Mouse (Mus musculus): ENCODE measurements around the gene Gm20765.
"Not testable (repeated sequence)": the region's sequence is repeated elsewhere in the genome, so short reads cannot be mapped to it uniquely, and the experiment has no call there.

Gm20765 gene

GRCm38 (mm10) chr10:104185233-104185632 is at the start of gene Gm20765:
TSS of gene Gm20765 (plus strand) at chr10:104185533.
- not testable (repeated sequence) for DNase-seq (ENCODE audit: low spot score in 2 of 2)

DNA sequence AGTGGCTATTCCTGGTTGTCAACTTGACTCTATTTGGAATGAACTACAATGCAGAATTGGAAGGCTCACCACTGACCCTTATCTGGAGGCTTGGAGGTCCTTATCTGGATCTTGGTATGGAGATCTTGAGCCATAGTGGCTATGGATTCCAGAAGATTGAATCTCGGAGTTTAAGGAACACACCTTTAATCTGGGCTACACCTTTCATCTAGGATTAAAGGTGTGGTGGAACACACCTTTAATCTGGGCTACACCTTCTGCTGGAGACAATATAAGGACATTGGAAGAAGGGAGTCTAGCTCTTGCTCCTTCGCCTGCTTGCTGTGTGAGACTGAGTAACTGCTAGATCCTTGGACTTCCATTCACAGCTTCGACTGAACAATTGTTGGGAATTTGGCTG is 42.6 kb upstream of the Gm20765 start, which contains the start of gene Gm21293:
Gene Gm21293, plus strand, starts transcription at position 301 of the 400 bp plus-strand sequence.
- DNase-seq (ENCODE audit: low spot score in 2 of 2), result not testable (repeated sequence)

GRCm38 (mm10) chr10:104151197-104151596 is 34.1 kb upstream of the Gm20765 start, which contains the start of gene Gm6763:
TSS of gene Gm6763 (plus strand) at chr10:104151497.
- DNase-seq (ENCODE audit: low spot score in 2 of 2), result not testable (repeated sequence)

- not testable (repeated sequence) for DNase-seq (ENCODE audit: low spot score in 2 of 2)
These were observed 25.6 kb upstream of the Gm20765 start, which contains the start of gene Gm8764 for GRCm38 (mm10) chr10:104159706-104160105. TSS of gene Gm8764 (plus strand) at chr10:104160006.

DNA sequence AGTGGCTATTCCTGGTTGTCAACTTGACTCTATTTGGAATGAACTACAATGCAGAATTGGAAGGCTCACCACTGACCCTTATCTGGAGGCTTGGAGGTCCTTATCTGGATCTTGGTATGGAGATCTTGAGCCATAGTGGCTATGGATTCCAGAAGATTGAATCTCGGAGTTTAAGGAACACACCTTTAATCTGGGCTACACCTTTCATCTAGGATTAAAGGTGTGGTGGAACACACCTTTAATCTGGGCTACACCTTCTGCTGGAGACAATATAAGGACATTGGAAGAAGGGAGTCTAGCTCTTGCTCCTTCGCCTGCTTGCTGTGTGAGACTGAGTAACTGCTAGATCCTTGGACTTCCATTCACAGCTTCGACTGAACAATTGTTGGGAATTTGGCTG is 17.1 kb upstream of the Gm20765 start, which contains the start of gene Gm21304:
Gene Gm21304, plus strand, starts transcription at position 301 of the 400 bp plus-strand sequence.
- not testable (repeated sequence) for DNase-seq (ENCODE audit: low spot score in 2 of 2)

GRCm38 (mm10) chr10:104176724-104177123 is 8.6 kb upstream of the Gm20765 start, which contains the start of gene Gm21312:
TSS of gene Gm21312 (plus strand) at chr10:104177024.
- DNase-seq (ENCODE audit: low spot score in 2 of 2), result not testable (repeated sequence)

- DNase-seq (ENCODE audit: low spot score in 2 of 2), result not testable (repeated sequence)
These were observed 8.4 kb downstream of the Gm20765 start, which contains the start of gene Gm4340 for GRCm38 (mm10) chr10:104193742-104194141. TSS of gene Gm4340 (plus strand) at chr10:104194042.

- no peak for DNase-seq (ENCODE audit: low spot score in 2 of 2)
These were observed 24.3 kb downstream of the Gm20765 start for GRCm38 (mm10) chr10:104209655-104210054.

GRCm38 (mm10) chr10:104210268-104210990 is 25.1 kb downstream of the Gm20765 start:
- DNase-seq (ENCODE audit: low spot score in 2 of 2), result no peak

DNA sequence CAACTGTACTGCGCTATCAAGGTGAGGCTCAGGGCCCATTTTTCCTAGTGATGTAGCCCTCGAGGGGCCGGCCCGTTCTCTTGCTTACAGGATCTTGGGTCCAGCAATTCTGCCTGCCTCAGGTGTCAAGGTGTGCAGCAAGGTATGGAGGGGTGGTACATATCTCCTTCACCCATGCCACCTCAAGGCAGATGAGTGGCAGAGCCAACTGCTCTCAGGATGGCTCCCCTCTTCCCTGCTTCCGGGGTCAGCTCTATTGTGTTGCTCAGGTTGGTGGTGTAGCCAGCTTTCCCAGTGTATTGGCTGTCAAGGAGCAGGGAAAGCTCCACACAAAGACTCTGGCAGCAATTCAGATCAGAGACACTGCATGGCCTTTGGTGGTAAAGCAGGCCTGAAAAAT is 29.2 kb downstream of the Gm20765 start:
- DNase-seq (ENCODE audit: low spot score in 2 of 2), result no peak

DNA sequence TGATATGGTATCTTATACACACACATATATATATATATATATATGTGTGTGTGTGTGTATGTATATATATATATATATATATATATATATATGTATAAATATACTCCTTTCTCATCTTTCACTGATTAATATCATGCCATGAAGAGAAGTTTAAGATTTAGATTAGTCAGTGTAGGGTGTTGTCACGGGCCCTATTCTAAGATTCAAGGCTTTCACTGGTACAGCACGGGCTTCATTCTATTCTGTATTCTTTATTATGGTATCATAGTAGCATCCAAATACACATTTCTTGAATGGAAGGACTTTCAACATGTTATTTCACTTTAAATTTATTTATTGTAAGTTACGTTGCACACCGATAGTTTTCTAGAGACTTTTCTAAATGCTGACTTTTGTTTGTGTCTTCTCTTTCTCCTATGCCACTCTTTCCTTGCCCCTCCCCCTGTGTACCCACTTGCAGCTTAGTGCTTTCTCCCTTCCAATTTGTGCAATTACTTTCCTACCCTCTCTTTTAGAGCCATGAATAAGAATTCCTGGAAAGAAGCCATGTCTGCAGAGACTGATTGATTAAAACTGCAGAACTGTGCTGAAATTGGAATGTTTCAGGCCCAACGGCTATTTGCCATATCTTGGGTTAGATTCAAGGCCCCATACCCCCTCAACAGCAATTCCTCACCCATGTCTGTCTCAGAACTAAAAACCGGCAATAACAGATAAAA is 35.1 kb downstream of the Gm20765 start:
- no peak for DNase-seq (ENCODE audit: low spot score in 2 of 2)

Data from natural killer cell, adult 2 months (primary cell).